Mouse (Mus musculus): ENCODE measurements at regions not wholly inside any gene's neighbourhood (a gene's known extent, or its start where the extent isn't known, plus 50 kb on each side); places are given as distances from the start of the nearest gene placed in this dataset.

DNA sequence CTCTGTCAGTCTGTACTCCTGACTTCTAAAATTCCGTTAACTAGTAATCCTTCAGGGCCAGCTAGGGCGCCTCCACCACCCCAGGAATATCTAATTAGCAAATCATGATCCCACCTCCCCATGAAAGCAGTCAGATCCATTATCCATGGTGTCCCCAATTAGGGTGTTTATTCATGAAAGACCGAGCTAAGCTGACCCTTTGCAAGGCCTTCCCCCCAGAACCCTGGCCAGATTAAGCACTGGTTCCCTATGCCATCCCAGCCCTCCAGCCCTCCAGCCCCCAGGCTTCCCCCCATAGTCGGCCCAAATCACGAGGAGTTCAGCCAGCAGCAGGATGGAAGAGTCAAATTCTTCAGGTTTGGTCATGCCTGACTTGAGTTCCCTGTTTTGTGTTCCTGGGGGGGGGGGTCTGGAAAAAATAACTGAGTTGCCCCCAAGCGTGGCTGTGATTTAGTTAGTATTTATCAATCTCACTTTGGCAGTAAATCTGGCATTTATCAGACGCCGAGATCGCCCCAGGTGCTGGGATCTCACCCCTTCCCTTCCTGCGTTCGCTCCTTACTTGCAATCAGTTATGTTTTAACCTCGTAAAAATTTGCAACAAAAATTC is 272.7 kb upstream of the Sall1 start:
- DNase-seq, result no peak

DNA sequence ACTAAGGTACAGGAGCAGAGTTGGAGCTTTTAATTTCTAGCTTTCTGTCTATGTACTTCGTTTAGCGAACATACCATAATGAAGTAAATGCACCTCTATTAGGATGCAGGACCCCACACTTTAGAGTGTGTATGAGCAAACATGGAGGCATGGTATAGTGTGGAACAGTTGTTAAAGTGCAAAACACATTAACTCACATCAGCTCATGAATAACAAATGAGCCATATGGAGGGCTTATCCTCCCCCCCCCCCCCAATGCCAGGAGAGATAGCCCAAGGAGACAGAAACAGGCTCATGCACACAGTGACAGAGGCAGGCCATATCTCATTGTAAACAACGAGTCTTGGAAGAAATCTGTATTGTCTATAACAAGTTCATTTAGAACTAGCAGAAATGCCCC is 270.9 kb upstream of the Sall1 start:
- no peak for DNase-seq

- no peak for DNase-seq
Measured at GRCm38 (mm10) chr8:89310696-89311214, 266.8 kb upstream of the Sall1 start.

DNA sequence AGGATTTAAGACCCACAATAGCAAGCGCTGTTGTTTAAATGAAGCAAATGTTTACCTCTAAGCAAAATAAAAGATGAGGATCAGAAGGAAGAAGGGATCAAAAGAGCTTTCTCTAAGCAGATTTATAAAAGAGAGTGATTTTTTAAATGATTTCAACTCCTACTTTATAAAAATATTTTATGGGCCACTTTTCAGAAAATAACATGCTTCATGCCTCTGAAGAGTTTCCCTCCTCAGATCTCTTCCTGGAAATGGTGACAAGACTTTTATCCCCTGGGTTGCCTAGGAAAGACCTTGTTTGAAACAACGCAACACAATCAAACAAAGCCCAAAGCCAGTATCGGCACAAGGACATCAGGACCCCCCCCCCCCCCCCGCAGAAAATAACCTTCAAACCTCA is 265.6 kb upstream of the Sall1 start:
- DNase-seq, result no peak

DNA sequence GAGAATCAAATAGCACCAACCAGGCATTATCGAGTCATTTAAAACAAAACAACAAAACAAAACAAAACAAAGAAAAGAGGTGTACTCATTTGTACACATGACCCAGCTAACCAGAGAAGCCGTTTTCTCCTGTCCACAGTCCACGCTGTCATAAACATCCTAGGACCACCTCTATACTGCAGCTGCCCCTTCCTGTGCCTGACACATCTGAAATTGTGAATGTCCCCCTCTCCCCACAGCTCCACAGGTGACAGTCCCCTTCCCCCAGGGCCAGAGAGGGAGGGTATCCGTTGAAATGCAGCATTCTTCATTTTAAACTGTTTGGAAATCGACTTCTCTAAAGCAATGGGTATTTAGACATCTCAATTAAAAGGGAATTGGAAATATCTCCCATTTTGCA is 265.0 kb upstream of the Sall1 start:
- no peak for DNase-seq

GRCm38 (mm10) chr8:89308532-89308931 is 264.6 kb upstream of the Sall1 start:
- DNase-seq, result no peak

DNA sequence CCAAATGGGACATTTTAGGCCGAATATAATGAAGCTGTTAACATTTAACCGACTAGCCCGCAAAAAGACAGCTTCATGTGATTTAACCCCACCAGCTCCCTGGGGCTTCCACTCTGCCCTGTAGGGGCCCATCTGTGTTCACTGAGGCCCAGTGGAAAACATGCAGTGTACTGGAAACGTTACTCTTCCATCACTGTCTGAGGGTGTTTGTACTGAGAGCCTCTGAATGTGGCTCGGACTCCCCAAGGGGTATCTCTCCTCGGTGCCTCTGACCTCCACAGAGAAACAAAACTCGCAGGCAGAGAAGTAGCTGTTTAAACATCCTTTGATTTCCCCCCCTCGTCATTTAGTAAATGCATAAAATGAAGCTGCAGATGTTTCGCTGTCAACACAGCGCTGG is 263.6 kb upstream of the Sall1 start:
- DNase-seq, result no peak

- no peak for DNase-seq
Measured at GRCm38 (mm10) chr8:89307085-89307484, 263.1 kb upstream of the Sall1 start.

- DNase-seq, result no peak
Measured at GRCm38 (mm10) chr8:89304116-89304515, 260.2 kb upstream of the Sall1 start.

GRCm38 (mm10) chr8:89303326-89303725 is 259.4 kb upstream of the Sall1 start:
- no peak for DNase-seq

DNA sequence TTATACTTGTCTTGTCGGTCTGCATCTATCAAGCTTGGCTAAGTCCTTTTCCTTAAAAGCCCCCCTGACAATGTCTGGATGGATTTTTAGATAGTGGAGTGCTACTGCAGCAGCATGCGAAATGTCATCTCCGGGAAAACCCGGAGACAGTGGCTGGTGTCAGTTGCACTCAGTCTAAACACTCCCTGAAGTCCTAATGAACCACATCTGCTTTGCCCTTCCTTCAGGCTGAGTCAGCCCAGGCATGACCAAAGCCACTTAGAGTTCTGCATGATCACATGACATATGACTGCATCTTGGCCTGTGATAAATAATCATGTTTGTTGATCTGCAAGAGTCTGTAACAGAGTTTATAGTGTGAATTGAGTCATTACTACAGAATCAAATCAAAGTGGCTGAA is 255.7 kb upstream of the Sall1 start:
- no peak for DNase-seq

GRCm38 (mm10) chr8:89295686-89296085 is 251.7 kb upstream of the Sall1 start:
- no peak for DNase-seq

- no peak for DNase-seq
Measured at GRCm38 (mm10) chr8:89289017-89289416, 245.1 kb upstream of the Sall1 start.

DNA sequence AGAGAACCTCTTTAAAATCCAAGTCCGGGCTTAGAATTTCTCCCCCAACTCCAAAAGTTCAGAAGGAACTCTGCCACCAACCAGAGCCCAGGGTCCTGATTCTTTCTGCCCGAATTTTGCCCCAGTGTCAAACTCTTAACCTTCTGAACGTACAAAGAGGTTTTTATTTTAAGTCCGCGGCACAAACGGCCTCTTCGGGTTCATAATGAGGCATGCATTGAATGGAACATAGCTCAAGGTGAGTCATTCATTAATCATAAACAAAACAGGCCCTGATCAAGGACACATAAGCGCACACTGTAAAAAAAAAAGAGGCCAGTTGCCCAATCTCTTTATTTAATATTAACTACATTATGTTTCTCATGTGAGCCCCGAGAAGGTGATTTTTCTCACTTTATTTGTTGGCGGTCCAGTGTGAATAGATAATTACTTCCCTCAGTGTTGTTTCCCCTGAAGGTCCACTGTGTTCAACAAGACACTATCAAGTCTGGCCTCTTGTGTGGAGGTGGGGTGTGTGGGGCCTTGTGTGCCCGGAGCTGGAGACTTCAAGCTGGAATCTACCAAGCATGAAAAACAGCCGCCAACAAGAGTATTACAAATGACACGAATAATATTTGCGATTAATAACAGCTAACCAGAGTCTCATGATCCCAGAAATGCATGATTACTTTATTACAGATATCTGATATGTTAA is 241.1 kb upstream of the Sall1 start:
- no peak for DNase-seq

- no peak for DNase-seq
Measured at GRCm38 (mm10) chr8:89283105-89284096, 239.4 kb upstream of the Sall1 start.

DNA sequence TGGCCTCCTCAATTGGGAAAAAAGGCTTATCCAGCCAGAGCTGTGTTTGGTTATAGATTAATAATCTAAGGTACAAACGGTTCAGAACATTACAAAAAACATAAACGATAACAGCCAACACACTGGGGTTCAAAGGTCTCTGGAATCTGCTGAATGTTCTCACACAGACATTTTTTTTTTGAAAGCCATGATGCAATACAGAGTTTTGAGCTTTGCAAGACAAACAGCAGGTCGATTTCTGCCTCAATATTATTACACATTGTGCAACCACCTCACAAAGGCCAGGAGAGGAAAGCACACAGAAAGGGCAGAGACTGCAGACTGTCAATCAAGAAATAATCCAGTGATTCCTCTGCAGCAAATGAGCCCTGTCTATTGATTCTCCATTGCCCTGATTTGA is 235.9 kb upstream of the Sall1 start:
- DNase-seq, result no peak

DNA sequence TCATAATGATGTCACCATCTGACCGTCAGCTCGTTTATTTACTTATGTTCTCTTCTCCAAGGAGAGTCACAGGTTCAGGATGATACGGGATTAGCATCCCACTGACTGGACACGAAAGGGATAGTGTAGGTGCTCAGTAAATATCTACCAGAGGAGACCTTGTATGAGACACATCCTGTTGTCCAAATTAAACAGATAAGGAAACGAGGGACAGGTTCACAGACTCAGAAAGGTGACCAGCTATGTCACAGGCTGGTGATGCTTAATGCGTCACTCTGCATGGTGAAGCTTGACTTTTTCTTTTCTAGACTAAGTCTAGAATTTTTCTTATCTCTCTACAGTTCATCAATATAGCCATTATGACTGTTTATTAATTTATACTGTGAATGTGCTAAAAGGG is 235.2 kb upstream of the Sall1 start:
- DNase-seq, result no peak

- DNase-seq, result no peak
Measured at GRCm38 (mm10) chr8:89273276-89273675, 229.3 kb upstream of the Sall1 start.

GRCm38 (mm10) chr8:89272381-89272815 is 228.4 kb upstream of the Sall1 start:
- DNase-seq, result no peak

DNA sequence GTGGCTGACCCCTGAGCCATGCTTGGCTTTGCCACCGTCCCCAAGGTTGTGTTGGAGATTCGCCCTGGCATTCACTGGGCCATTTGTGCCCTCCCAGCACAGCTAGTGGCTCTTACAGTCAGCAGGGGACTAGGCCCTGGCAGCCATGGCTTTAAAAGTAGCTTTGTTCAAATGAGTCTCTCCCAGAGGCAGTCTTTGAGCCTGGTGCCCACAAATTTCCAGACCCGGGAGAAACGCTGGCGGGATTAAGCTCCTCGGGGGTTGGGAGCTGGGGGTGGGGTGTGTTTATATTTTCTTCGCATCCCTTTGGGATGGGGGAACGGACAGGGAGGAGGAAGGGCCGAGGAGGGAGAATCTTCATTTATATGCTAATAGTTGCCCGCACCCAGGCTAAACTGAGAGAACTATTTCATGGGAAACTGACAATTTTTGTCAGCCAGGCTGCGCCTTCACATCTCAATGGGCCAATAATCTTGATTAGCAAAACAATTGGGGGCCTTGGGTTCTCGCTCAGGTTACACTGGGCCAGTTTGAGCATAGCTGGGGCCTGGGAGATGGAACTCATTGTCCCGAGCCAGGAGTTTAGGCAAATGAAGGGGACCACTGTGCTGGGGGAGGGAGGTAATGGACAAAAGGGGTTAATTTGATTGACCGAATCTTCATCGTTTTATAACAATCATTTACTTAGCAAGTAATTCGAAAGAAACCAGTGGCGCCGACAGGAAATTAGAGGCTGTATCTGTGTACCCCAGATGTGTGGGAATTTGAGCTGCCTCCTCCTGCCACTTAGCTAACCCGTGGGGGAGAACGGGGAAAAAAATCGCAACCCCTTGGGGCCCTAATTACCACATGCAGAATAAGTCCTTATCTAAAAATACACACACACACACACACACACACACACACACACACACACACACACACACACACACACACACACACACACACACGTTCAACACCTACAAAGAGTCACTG is 227.7 kb upstream of the Sall1 start:
- peak; percentile 7 for DNase-seq

DNA sequence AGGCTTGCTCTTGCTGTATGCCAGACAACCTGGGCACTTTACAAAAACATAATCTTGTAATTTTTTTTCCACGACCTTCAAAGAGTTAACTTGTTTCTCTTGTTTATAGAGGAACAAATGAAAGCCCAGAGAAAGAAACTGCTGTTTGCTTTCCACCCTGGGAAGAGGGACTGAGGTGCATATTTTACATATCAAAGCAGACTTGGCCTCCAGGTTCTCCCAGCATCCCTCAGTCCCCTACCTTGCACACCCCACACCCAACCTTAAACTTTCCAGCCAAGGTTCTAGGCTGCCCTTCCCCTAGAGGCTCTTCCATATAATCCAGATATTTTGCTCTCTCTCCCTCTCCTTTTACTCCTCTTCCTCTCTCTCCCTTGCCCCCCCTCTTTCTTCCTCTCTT is 226.0 kb upstream of the Sall1 start:
- DNase-seq, result no peak

- DNase-seq, result no peak
Measured at GRCm38 (mm10) chr8:89261163-89261812, 217.3 kb upstream of the Sall1 start.

Data from cerebellum, adult 9-11 months (tissue).